Mouse (Mus musculus) thymus, postnatal 14 days (tissue): Measurements from ENCODE around the gene Myoc.
A peak's percentile ranks its signal among the peaks of the same experiment; 100 is the strongest.

Experiments used
- DNase-seq: peaks from one replicate; pipeline ENCODE4 v3.0.0; 2021

Myoc gene

GRCm38 (mm10) chr1:162658119-162658518 lies 19.2 kb downstream of the Myoc start, which contains the start of gene Myocos:
Gene Myocos (minus strand): TSS chr1:162658219.
- DNase-seq = no peak

- DNase-seq = no peak
These were observed 21.4 kb downstream of the Myoc start for GRCm38 (mm10) chr1:162660276-162660860.

DNA sequence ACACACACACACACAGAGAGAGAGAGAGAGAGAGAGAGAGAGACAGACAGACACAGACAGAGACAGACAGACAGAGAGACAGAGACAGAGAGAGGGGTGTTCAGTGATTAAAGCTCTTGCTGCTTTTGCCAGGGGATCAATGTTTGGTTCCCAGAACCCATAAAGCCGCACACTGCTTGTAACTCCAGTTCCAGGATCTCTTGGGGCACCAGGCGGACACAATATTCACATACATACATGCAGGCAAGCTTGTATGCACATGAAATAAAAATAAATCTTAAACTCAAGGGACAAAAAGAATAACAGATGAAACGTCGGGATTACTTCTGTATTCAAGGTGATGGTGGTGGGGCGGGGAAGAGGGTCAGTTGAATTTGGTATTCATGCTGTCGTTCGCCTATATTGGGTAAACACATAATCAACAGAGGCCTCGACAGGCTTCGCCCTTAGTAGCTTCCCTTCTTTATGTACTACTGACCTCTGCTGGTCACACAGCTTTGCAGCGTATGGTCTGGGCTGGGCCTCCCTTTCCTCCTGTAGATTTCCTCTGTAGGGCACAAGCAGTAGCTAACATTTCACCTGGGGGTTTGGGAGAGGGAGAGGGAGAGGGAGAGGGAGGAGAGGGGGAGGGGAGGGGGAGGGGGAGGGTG lies 26.0 kb downstream of the Myoc start:
- DNase-seq = peak; percentile 81

DNA sequence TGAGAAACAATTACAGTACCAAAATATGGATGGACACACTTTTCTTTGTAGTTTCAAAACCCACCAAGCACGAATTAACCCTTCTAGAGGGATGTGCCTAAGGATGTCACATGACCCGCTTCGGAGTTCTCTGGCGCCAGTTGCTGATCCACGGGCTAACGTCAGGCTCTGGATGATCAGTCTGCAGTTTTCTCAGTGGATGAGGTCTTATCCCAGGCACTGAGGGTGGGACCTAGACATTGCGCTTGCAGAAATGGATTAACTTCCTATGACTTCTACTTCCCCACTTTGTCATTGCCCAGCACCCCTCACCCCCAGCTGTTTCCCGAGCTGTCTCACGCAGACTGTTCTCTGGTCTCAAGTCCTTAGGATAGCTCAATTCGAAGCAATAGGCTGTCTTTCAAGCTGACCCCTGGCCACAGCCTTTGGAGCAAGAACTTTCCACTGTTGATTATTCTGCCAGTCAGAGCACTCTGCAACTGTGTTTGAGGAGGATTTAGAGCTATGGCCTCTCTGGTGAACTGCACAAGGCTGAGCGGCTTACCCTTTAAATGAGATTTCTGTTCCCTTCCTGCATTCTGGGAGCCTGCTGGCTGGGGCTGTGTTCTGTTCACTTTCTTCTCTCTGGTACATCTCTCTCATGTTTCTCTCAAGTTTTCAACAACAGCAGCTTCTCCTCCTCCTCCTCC lies 26.7 kb downstream of the Myoc start:
- DNase-seq = peak; percentile 10

DNA sequence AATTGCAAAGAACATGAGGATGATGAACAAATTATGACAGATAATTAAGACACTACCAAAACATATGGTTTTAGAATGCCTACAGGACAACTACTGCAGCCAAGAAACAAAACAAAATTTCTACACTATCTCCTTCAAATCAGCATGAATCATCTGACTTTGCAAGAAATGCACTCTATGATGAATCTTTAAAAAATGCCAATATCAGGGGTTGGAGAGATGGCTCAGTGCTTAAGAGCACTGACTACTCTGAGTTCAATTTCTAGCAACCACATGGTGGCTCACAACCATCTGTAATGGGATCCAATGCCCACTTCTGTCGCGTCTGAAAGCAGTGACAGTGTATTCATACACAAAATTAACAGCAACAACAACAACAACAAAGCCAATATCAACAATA lies 54.8 kb downstream of the Myoc start:
- no peak for DNase-seq

DNA sequence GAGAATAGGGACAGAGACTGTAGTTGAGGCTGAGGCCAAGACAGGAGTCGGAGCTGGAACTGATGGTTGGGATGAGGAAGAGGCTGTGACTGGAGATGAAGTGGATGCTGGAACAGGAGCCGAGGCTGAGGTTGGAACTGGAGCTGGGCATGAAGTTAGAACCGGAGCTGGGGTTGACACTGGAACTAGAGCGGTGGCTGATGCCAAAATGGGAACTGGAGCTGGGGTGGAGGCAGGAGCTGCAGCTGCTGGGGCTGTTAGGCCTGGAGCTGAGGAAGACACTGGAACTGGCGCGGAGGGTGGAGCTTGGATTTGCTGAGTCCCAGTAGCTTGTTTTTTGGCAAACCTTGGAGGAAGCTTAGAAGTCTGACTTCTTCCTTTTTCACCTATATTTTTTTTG lies 58.9 kb downstream of the Myoc start:
- DNase-seq = no peak
